Mouse (Mus musculus): ENCODE results near the gene Rpusd1.

- TF ChIP-seq ZNF384 (IDR thresholded peaks at IDR 0.05; ENCODE audit: low read depth, low read length) (no peak), ZC3H11A (IDR thresholded peaks at IDR 0.05; ENCODE audit: borderline replicate concordance, low read depth, low read length) (peak; percentile 91), CHD2 (IDR thresholded peaks at IDR 0.05; ENCODE audit: low read depth, low read length) (no peak), HCFC1 (IDR thresholded peaks at IDR 0.05; ENCODE audit: borderline replicate concordance, insufficient read depth, low read length) (no peak)
Measured at GRCm38 (mm10) chr17:25698446-25698845, 29.0 kb upstream of the Rpusd1 start.

Measured in ES-E14 (cell line).